Mouse (Mus musculus) heart, adult 2 months (tissue): ENCODE measurements around the gene Ankrd11.

Source experiments
- CTCF ChIP-seq: fragments of 200-600 bp; IDR thresholded peaks from 2 replicates; pipeline ENCODE4 v1.8.1; 2022; ENCODE audit warnings: antibody characterized with exemption, mild to moderate bottlenecking, moderate library complexity
- POLR2A ChIP-seq: fragments of 200-500 bp; IDR thresholded peaks from 2 replicates; pipeline ENCODE4 v1.6.1; 2011; ENCODE audit warnings: mild to moderate bottlenecking, low read depth, low read length, control low read depth; ENCODE audit not compliant: insufficient read depth

DNA sequence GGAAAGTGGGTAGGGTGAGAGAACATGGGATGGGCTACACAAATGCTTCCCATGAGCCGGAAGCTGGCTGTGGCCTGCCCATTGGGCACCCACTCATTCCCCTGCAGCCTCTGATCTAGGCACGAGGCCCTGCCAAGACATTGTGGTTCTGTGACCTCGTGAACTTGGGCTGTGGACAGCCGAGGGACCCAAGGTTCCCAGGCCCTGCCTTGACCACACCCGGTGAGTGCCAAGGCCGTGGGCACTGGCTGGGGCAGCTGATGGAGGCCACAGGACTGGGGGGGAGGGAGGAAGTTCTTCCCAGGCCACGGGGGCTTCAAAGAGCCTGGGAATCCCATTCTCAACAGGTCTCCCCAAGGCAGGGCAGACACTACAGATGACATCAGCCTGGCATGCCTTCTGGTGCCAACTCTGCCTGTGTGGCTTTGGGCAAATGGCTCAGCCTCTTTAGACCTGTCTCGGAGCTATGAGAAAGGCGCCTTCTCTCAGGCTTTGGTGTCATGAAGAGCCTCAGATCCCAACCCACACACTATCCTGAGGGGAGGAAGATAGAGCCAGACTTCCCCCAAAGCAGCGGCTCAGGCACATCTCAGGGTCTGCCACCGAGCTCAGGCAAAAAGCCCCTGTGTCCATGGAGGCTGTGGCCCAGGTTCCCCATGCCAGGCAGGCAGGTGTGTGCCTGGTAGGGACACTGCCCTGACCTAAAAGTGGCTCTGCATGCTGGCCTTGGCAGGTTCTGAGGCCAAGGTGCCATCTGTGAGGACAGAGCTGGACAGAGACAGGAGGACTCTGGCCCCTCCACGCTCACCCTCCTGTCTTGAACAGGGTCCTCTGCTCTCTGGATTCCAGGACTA lies 190.2 kb downstream of the Ankrd11 start:
- TF ChIP-seq CTCF = no peak
- no peak for TF ChIP-seq POLR2A
